Mouse (Mus musculus): Measurements from ENCODE around the gene Tbce.
A peak's percentile ranks its signal among the peaks of the same experiment; 100 is the strongest.
"Not testable (repeated sequence)": the region's sequence is repeated elsewhere in the genome, so short reads cannot be mapped to it uniquely, and the experiment has no call there.

The Tbce gene

GRCm38 (mm10) chr13:14034073-14034348 lies 5.4 kb downstream of the Tbce start:
- DNase-seq (ENCODE audit: low read depth, low spot score): no peak

GRCm38 (mm10) chr13:14033309-14034072 lies 5.9 kb downstream of the Tbce start:
- no peak for DNase-seq (ENCODE audit: low read depth, low spot score)

GRCm38 (mm10) chr13:14026154-14026820 lies 13.2 kb downstream of the Tbce start:
- DNase-seq (ENCODE audit: low read depth, low spot score): no peak

GRCm38 (mm10) chr13:14025554-14025953 lies 13.9 kb downstream of the Tbce start:
- no peak for DNase-seq (ENCODE audit: low read depth, low spot score)

GRCm38 (mm10) chr13:14021417-14021816 lies 18.0 kb downstream of the Tbce start:
- not testable (repeated sequence) for DNase-seq (ENCODE audit: low read depth, low spot score)

- DNase-seq (ENCODE audit: low read depth, low spot score): no peak
Measured at GRCm38 (mm10) chr13:14018852-14019251, 20.6 kb downstream of the Tbce start.

GRCm38 (mm10) chr13:14018283-14018682 lies 21.2 kb downstream of the Tbce start:
- DNase-seq (ENCODE audit: low read depth, low spot score): no peak

GRCm38 (mm10) chr13:14015609-14016008 lies 23.8 kb downstream of the Tbce start:
- no peak for DNase-seq (ENCODE audit: low read depth, low spot score)

- DNase-seq (ENCODE audit: low read depth, low spot score): no peak
Measured at GRCm38 (mm10) chr13:14014540-14014939, 24.9 kb downstream of the Tbce start.

GRCm38 (mm10) chr13:14014001-14014400 lies 25.4 kb downstream of the Tbce start:
- no peak for DNase-seq (ENCODE audit: low read depth, low spot score)

GRCm38 (mm10) chr13:14011454-14011995 lies 27.9 kb downstream of the Tbce start:
- DNase-seq (ENCODE audit: low read depth, low spot score): peak; percentile 12

GRCm38 (mm10) chr13:14006056-14006455 lies 33.4 kb downstream of the Tbce start:
- no peak for DNase-seq (ENCODE audit: low read depth, low spot score)

- DNase-seq (ENCODE audit: low read depth, low spot score): no peak
Measured at GRCm38 (mm10) chr13:14004999-14005398, 34.4 kb downstream of the Tbce start.

- DNase-seq (ENCODE audit: low read depth, low spot score): no peak
Measured at GRCm38 (mm10) chr13:14004086-14004485, 35.4 kb downstream of the Tbce start.

- DNase-seq (ENCODE audit: low read depth, low spot score): no peak
Measured at GRCm38 (mm10) chr13:14002706-14003105, 36.7 kb downstream of the Tbce start.

GRCm38 (mm10) chr13:13997476-13997875 lies 42.0 kb downstream of the Tbce start:
- no peak for DNase-seq (ENCODE audit: low read depth, low spot score)

- no peak for DNase-seq (ENCODE audit: low read depth, low spot score)
Measured at GRCm38 (mm10) chr13:13995046-13995445, 44.4 kb downstream of the Tbce start.

- no peak for DNase-seq (ENCODE audit: low read depth, low spot score)
Measured at GRCm38 (mm10) chr13:13993041-13993440, 46.4 kb downstream of the Tbce start.

- no peak for DNase-seq (ENCODE audit: low read depth, low spot score)
Measured at GRCm38 (mm10) chr13:13990391-13990790, 49.0 kb downstream of the Tbce start.

GRCm38 (mm10) chr13:13989135-13989534 lies 50.3 kb downstream of the Tbce start:
- DNase-seq (ENCODE audit: low read depth, low spot score): no peak

GRCm38 (mm10) chr13:13983523-13983922 lies 55.9 kb downstream of the Tbce start:
- no peak for DNase-seq (ENCODE audit: low read depth, low spot score)

GRCm38 (mm10) chr13:13981842-13982241 lies 57.6 kb downstream of the Tbce start:
- not testable (repeated sequence) for DNase-seq (ENCODE audit: low read depth, low spot score)

GRCm38 (mm10) chr13:13969796-13970195 lies 69.6 kb downstream of the Tbce start:
- DNase-seq (ENCODE audit: low read depth, low spot score): no peak

Measured in CD4-positive helper T cell, adult 2 months (primary cell).